Mouse (Mus musculus): ENCODE measurements around the gene Mobp. TPM values are rescaled to one million over a fixed set of nuclear protein-coding genes. Genes with fewer than 3 reads are reported as not detected.

The Mobp gene
- polyA plus RNA-seq, 1 experiment: not detected

DNA sequence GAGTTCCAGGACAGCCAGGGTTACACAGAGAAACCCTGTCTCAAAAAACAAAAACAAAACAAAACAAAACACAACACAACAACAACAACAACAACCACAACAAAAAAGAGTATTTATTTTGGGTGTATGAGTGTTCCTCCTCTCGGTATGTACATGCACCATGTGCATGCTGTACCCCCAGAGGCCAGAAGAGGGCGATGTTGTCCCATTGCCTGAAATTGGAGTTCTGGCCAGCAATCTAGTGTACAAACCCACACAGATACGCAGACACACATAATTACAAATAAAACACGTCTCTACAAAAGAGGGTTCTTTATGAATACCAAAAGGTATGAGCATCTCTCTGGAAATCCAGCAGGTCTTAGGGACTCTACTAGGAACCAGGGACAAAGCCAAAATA is 60.6 kb downstream of the Mobp start:
- Histone ChIP-seq H3K27me3 (ENCODE audit: control insufficient read depth, insufficient read depth, low read length) (no peaks in the 10 kb centered on the region), H3K4me1 (ENCODE audit: control insufficient read depth, insufficient read depth, insufficient read length, low read length) (peaks cover 4% of the 10 kb centered on the region), H3K27ac (ENCODE audit: insufficient read depth, low read depth, low read length) (no peak overlapping the region), H3K4me3 (ENCODE audit: low read depth, low read length) (no peak overlapping the region), H3K36me3 (ENCODE audit: control insufficient read depth, insufficient read depth, low read length) (no peaks in the 10 kb centered on the region)
- TF ChIP-seq POLR2A (IDR thresholded peaks at IDR 0.05; ENCODE audit: low read depth, low read length) (no peak), CTCF (IDR thresholded peaks at IDR 0.05; ENCODE audit: extremely low read depth, insufficient read length, insufficient replicate concordance, low read depth, low read length) (peak; percentile 52; the same call in 1 of the 2 replicates)
- 75% methylated on average over 4 of the region's 4 CpGs for WGBS

DNA sequence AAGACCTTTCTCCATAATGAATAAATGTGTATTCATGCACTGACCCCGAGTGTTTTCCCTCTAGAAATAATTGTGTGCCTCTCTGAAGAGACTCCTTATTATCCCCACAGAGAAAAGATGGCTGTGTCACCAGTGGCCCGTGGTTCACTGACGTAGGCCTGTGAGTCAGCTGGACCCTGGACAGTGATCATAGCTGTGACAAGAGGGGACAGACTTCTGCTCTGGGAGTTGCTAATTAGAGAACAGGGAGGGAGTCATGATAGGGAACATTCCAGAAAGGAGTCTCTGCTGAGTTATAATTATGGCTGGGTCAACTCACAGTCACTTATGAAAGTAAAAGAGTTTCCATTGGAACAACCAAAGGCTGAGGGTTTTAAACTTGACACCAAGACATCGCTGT is 61.4 kb downstream of the Mobp start:
- 65% methylated on average over 4 of the region's 4 CpGs for WGBS
- peaks cover 5% of the 10 kb centered on the region for H3K4me1 ChIP-seq (ENCODE audit: control insufficient read depth, insufficient read depth, insufficient read length, low read length)
- no peaks in the 10 kb centered on the region for H3K36me3 ChIP-seq (ENCODE audit: control insufficient read depth, insufficient read depth, low read length)
- no peak for TF ChIP-seq POLR2A (IDR thresholded peaks at IDR 0.05; ENCODE audit: low read depth, low read length)
- no peak for TF ChIP-seq CTCF (IDR thresholded peaks at IDR 0.05; ENCODE audit: extremely low read depth, insufficient read length, insufficient replicate concordance, low read depth, low read length)
- no peak overlapping the region for H3K4me3 ChIP-seq (ENCODE audit: low read depth, low read length)
- no peak overlapping the region for H3K27ac ChIP-seq (ENCODE audit: insufficient read depth, low read depth, low read length)
- H3K27me3 ChIP-seq (ENCODE audit: control insufficient read depth, insufficient read depth, low read length): no peaks in the 10 kb centered on the region

DNA sequence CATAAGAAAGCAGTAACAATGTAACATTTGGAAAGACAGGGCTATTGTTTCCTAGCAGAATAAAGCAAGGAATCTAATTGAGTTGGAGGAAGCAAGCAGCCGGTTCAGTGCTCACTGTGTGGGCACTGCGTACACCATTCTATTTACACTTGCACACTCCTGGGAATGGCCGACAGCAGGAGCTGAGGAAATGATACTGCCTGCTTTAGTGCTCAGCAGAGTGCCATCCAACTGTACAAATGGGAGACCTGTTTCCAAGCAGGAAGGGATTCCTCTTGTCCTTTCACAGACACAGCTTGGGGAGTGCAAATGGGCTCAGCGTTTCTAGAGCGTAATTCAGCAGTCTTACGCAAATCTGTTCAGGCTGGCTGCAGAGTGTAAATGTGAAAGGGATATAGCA is 63.4 kb downstream of the Mobp start:
- Histone ChIP-seq H3K27ac (ENCODE audit: insufficient read depth, low read depth, low read length) (no peak overlapping the region), H3K27me3 (ENCODE audit: control insufficient read depth, insufficient read depth, low read length) (no peaks in the 10 kb centered on the region), H3K4me3 (ENCODE audit: low read depth, low read length) (no peak overlapping the region), H3K36me3 (ENCODE audit: control insufficient read depth, insufficient read depth, low read length) (no peaks in the 10 kb centered on the region), H3K4me1 (ENCODE audit: control insufficient read depth, insufficient read depth, insufficient read length, low read length) (peaks cover 5% of the 10 kb centered on the region)
- TF ChIP-seq POLR2A (IDR thresholded peaks at IDR 0.05; ENCODE audit: low read depth, low read length) (no peak), CTCF (IDR thresholded peaks at IDR 0.05; ENCODE audit: extremely low read depth, insufficient read length, insufficient replicate concordance, low read depth, low read length) (no peak)
- 76% methylated on average over 6 of the region's 6 CpGs for WGBS

DNA sequence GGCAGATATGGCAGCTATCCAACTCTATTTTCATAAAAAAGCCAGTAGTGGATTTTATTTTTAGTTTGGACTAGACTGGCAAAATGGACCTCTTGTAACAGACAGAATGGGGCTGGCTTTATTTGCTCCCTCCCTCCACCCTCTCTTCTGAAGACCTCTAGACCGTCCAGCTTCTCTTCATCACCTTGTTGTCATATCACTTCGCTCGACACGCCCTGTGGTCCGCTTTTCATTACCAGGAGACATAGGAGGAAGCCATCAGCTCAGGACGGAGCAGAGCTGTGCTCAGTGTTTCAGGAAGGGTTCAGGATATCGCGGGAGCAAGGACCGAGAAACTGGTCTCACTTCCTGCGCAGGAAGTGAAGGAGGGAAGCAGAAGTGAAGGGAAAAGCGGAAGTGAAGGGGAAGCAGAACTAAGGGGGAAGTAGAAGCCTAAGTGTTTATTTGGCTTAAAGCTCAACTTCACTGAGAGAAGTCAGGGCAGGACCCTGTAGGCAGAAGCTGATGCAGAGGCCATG is 65.5 kb downstream of the Mobp start:
- TF ChIP-seq CTCF (IDR thresholded peaks at IDR 0.05; ENCODE audit: extremely low read depth, insufficient read length, insufficient replicate concordance, low read depth, low read length) (no peak), POLR2A (IDR thresholded peaks at IDR 0.05; ENCODE audit: low read depth, low read length) (no peak)
- Histone ChIP-seq H3K27ac (ENCODE audit: insufficient read depth, low read depth, low read length) (no peak overlapping the region), H3K4me3 (ENCODE audit: low read depth, low read length) (no peak overlapping the region), H3K36me3 (ENCODE audit: control insufficient read depth, insufficient read depth, low read length) (no peaks in the 10 kb centered on the region), H3K4me1 (ENCODE audit: control insufficient read depth, insufficient read depth, insufficient read length, low read length) (peaks cover 5% of the 10 kb centered on the region), H3K27me3 (ENCODE audit: control insufficient read depth, insufficient read depth, low read length) (no peaks in the 10 kb centered on the region)
- 49% methylated on average over 11 of the region's 11 CpGs for WGBS

DNA sequence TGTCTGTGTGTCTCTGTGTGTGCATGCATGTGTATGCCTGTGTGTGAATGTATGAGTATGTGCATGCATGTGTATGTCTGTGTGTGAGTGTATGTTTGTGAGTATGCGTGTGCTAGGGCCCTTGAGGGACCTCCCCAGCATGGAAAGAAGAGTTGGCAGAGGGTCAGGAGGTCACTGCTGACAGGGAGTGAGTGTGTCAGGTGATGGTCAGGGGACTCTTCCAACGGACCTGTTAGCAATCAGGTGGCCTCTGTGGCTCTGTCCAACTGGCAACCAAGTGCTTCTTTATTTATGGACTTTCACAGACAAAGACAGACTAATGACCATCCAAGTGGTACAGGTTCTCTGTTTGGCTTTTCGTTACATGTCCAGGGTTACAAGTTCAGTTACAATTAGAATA is 69.9 kb downstream of the Mobp start:
- H3K36me3 ChIP-seq (ENCODE audit: control insufficient read depth, insufficient read depth, low read length): no peaks in the 10 kb centered on the region
- H3K4me1 ChIP-seq (ENCODE audit: control insufficient read depth, insufficient read depth, insufficient read length, low read length): peaks cover 3% of the 10 kb centered on the region; the same call in 1 of the 2 replicates
- TF ChIP-seq POLR2A (IDR thresholded peaks at IDR 0.05; ENCODE audit: low read depth, low read length): no peak
- TF ChIP-seq CTCF (IDR thresholded peaks at IDR 0.05; ENCODE audit: extremely low read depth, insufficient read length, insufficient replicate concordance, low read depth, low read length): no peak
- WGBS: 61% methylated on average over 3 of the region's 3 CpGs
- no peak overlapping the region for H3K27ac ChIP-seq (ENCODE audit: insufficient read depth, low read depth, low read length)
- H3K4me3 ChIP-seq (ENCODE audit: low read depth, low read length): no peak overlapping the region
- H3K27me3 ChIP-seq (ENCODE audit: control insufficient read depth, insufficient read depth, low read length): no peaks in the 10 kb centered on the region

Other genes starting within 250 kb of the Mobp start
- gene Gorasp1, start 212.1 kb upstream of the Mobp start, polyA plus RNA-seq (2012; rRNA removed): 9.7 and 11.7 TPM in 2 replicates
- gene Ttc21a, start 212.1 kb upstream of the Mobp start, polyA plus RNA-seq (2012; rRNA removed): not detected in 2 replicates
- 18.2 and 28.3 TPM in 2 replicates for gene Csrnp1, start 165.0 kb upstream of the Mobp start, polyA plus RNA-seq (2012; rRNA removed)
- gene Xirp1, start 126.1 kb upstream of the Mobp start, polyA plus RNA-seq (2012; rRNA removed): 0.13 TPM in 1 of 2 replicates, not detected in the other
- gene Cx3cr1, start 79.8 kb upstream of the Mobp start, polyA plus RNA-seq (2012; rRNA removed): 3.9 and 4.3 TPM in 2 replicates
- gene Ccr8, start 57.6 kb upstream of the Mobp start, polyA plus RNA-seq (2012; rRNA removed): 0.18 and 0.25 TPM in 2 replicates
- gene Slc25a38, start 39.3 kb upstream of the Mobp start, polyA plus RNA-seq (2012; rRNA removed): 15.0 and 29.4 TPM in 2 replicates
- 1,611 and 2,329 TPM in 2 replicates for gene Rpsa, start 22.0 kb upstream of the Mobp start, polyA plus RNA-seq (2012; rRNA removed)
- 1.0 and 1.7 TPM in 2 replicates for gene Myrip, start 151.8 kb downstream of the Mobp start, polyA plus RNA-seq (2012; rRNA removed)